Mouse (Mus musculus) neutrophil, adult 5-6 weeks (primary cell): Measurements from ENCODE around the gene Tex33. TPM values are rescaled to one million over a fixed set of nuclear protein-coding genes. Genes with fewer than 3 reads are reported as not detected.
"Not testable (repeated sequence)": the region's sequence is repeated elsewhere in the genome, so short reads cannot be mapped to it uniquely, and the experiment has no call there.

Experiments
- ATAC-seq: fragments of 151-379, 151-347 bp; 2 replicates; pipeline ENCODE4 v1.8.0; 2017; ENCODE audit warnings: mild to moderate bottlenecking, moderate TSS enrichment; ENCODE audit not compliant: insufficient number of reproducible peaks, poor library complexity, low FRiP score, severe bottlenecking; ENCODE audit errors: extremely low read depth
- total RNA-seq: library from RNA; stranded (forward); fragments of 200-1000 nt; gene quantifications from 2 replicates; pipeline ENCODE4 v1.2.3, GENCODE M21; 2017

Tex33 gene
- total RNA-seq, 1 experiment from 2014 or later: not detected

DNA sequence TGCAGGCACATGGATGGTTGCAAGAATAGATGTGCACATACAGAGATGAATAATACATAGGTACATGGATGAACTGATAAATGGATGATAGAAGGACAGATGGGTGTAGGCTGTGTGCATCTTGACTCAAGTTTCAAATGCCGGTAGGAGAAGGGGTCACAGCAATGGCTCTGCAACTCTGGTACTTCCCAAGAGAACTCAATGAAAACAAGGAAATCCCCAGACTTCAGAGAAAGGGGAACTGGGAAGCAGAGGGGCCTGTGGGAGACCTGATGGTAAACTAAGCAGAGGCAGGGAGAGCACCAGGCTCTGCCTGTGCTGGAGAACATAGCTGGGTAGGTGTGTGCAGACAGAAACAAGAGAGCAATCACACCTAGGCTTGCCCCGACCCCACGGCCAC, 61.3 kb downstream of the Tex33 start:
- no peak for ATAC-seq

- ATAC-seq: no peak
Observed at GRCm38 (mm10) chr15:78332981-78333380, 62.7 kb downstream of the Tex33 start.

DNA sequence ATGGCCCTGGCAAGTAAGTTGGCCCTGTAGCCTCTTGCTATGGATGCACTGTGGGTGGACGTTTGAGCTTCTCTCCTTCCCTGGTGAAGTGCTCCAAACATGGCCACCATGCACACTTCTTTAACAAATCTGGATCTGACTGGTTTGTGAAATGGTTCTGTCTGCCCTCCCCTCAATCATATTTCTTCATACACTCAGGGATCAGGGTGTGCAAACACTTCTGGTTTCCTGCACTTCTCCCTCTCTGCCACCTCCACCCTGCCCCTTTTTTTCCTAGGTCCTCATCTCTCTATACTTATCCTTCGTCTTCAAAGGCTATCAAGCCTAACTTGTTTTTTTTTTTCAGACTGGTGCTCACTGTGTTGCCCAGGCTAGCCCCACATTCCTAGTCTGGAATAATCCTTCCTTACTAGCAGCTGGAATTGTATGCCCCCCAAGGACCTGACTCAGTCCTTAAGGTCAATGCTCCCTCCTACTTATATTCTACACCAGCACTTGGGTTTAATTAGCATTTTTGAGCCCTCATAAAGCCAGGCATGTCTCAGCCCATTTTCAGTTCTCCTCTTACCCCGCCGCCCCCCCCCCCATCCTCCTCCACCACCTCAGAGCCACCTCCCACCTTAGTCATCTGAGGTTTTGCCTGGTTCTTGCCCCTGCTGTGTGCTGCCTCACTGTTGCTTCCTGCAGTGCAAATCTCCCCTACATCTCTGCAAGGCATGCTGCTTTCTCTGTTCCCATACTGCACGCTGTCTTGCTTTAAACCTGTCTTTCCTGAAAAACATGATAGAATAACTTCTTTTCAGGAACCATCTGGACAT, 64.0 kb downstream of the Tex33 start:
- ATAC-seq: no peak

GRCm38 (mm10) chr15:78330706-78331105, 65.0 kb downstream of the Tex33 start:
- no peak for ATAC-seq

DNA sequence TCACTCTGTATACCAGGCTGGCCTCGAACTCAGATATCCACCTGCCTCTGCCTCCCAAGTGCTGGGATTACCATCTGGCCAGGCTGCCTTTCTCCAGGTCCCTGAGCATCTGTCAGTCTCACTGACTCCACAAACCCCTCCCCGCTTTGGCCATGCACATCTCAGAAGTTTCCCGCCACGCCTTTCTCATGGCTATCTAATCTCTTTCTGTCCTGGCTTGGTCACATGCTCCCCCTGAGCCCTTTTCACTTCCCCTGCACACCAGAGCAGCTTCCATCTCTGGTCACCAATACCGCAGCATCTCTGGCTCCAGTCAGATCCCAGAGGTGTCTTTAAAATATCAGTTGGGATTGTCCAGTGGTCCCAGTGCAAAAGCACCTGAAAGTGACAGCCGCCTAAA, 65.7 kb downstream of the Tex33 start:
- not testable (repeated sequence) for ATAC-seq

DNA sequence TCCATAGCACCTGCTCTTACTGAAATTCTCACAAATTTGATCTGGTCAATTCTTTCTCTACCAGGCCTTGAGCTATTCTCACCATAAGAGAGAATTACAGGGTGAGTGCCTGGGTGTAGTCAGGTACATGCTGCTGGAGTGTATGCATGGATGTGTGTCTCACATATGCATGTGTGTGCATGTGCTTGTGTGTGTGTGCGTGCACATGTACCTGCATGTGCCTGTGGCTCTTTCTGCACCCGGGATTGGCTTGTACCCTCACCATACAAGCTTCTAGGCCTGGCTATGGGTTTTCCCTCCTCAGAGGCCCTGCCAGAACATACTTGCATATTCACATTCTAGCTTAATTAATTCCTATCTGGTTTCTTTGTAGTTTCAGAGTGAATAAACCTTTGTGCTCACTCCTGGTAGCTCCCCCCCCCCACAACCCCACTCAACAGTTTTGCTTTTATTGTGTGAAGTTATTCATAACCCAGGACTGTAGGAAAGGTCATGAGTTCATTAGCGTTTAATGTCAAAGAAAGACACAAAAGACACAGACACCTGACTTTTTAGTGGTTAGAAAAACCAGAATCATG, 67.1 kb downstream of the Tex33 start:
- no peak for ATAC-seq

Other genes with a start within 250 kb of the Tex33 start
- gene Ift27, start 221.8 kb downstream of the Tex33 start, total RNA-seq: 5.5 and 7.6 TPM in 2 replicates
- not detected in 2 replicates for gene Pvalb, start 189.5 kb downstream of the Tex33 start, total RNA-seq
- 225 and 254 TPM in 2 replicates for gene Ncf4, start 151.1 kb downstream of the Tex33 start, total RNA-seq
- gene Csf2rb2, start 90.2 kb downstream of the Tex33 start, total RNA-seq: 7.3 and 8.1 TPM in 2 replicates
- gene Csf2rb, start 70.2 kb downstream of the Tex33 start, total RNA-seq: 214 and 217 TPM in 2 replicates
- 3.1 and 3.4 TPM in 2 replicates for gene Tst, start 10.0 kb upstream of the Tex33 start, total RNA-seq
- gene Mpst, start 10.5 kb upstream of the Tex33 start, total RNA-seq: 9.4 and 11.8 TPM in 2 replicates
- not detected in 2 replicates for gene Kctd17, start 32.7 kb upstream of the Tex33 start, total RNA-seq
- gene Tmprss6, start 72.7 kb upstream of the Tex33 start, total RNA-seq: not detected in 2 replicates
- gene Il2rb, start 99.4 kb upstream of the Tex33 start, total RNA-seq: 5.7 and 5.9 TPM in 2 replicates
- 0.23 TPM in 1 of 2 replicates, not detected in the other for gene C1qtnf6, start 135.5 kb upstream of the Tex33 start, total RNA-seq
- gene Sstr3, start 148.8 kb upstream of the Tex33 start, total RNA-seq: not detected in 2 replicates
- 420 and 447 TPM in 2 replicates for gene Rac2, start 176.9 kb upstream of the Tex33 start, total RNA-seq
- 382 and 417 TPM in 2 replicates for gene Cyth4, start 201.1 kb upstream of the Tex33 start, total RNA-seq